Mouse (Mus musculus): Measurements from ENCODE around the gene Amigo1.

GRCm38 (mm10) chr3:108195941-108196590 is 9.9 kb downstream of the Amigo1 start:
- TF ChIP-seq CTCF (IDR thresholded peaks at IDR 0.05; ENCODE audit: extremely low read depth, insufficient read depth, insufficient read length, insufficient replicate concordance) (no peak), POLR2A (IDR thresholded peaks at IDR 0.05; ENCODE audit: low read depth, low read length) (no peak)
